Mouse (Mus musculus) neutrophil, adult 83 days (primary cell): ENCODE results near the gene Slc45a3. TPM values are rescaled to one million over a fixed set of nuclear protein-coding genes. Genes with fewer than 3 reads are reported as not detected.

ENCODE experiments used
- total RNA-seq, 2 experiments: library from RNA; stranded (reverse); gene quantifications; one replicate each; pipeline ENCODE4 v1.2.4; 2023

Slc45a3 gene
- total RNA-seq, result under 1 TPM; 0.13 to 0.37 TPM

GRCm38 (mm10) chr1:131962606-131963084 lies at the start of gene Slc45a3:
Slc45a3 (plus strand) TSS chr1:131962967.

GRCm38 (mm10) chr1:132007282-132007815 lies 44.6 kb downstream of the Slc45a3 start, which contains the start of gene Elk4:
Elk4 (plus strand) TSS chr1:132007607.

Other genes starting within 250 kb of the Slc45a3 start
- not detected for gene Slc26a9, start 218.9 kb upstream of the Slc45a3 start, total RNA-seq
- gene Pm20d1, start 165.6 kb upstream of the Slc45a3 start, total RNA-seq, result not detected
- gene Slc41a1, start 135.5 kb upstream of the Slc45a3 start, total RNA-seq, result 1 to 10 TPM; 5.0 to 5.4 TPM
- 10 to 100 TPM; 22.7 to 23.4 TPM for gene Rab29, start 95.7 kb upstream of the Slc45a3 start, total RNA-seq
- gene Nucks1, start 52.4 kb upstream of the Slc45a3 start, total RNA-seq, result 10 to 100 TPM; 91.6 to 94.5 TPM
- gene Elk4, start 44.6 kb downstream of the Slc45a3 start, total RNA-seq, result 10 to 100 TPM; 81.0 to 87.4 TPM
- under 1 TPM in 1 of 2 experiments, not detected in 1; 0.68 TPM for gene Mfsd4a, start 105.1 kb downstream of the Slc45a3 start, total RNA-seq
- gene Cdk18, start 176.7 kb downstream of the Slc45a3 start, total RNA-seq, result under 1 TPM; 0.39 to 0.49 TPM
- gene Lemd1, start 228.5 kb downstream of the Slc45a3 start, total RNA-seq, result not detected
- not detected for gene AC124108.1, start 228.5 kb downstream of the Slc45a3 start, total RNA-seq